Mouse (Mus musculus) heart, adult 2 months (tissue): ENCODE measurements at regions not wholly inside any gene's neighbourhood (a gene's known extent, or its start where the extent isn't known, plus 50 kb on each side); places are given as distances from the start of the nearest gene placed in this dataset.

Source experiments
- CTCF ChIP-seq: fragments of 200-600 bp; IDR thresholded peaks from 2 replicates; pipeline ENCODE4 v1.8.1; 2022; ENCODE audit warnings: antibody characterized with exemption, mild to moderate bottlenecking, moderate library complexity
- EP300 ChIP-seq: fragments of 200-500 bp; IDR thresholded peaks from 2 replicates; pipeline ENCODE4 v1.6.1; 2011; ENCODE audit warnings: low read depth, low read length, control low read depth; ENCODE audit not compliant: insufficient read depth
- POLR2A ChIP-seq: fragments of 200-500 bp; IDR thresholded peaks from 2 replicates; pipeline ENCODE4 v1.6.1; 2011; ENCODE audit warnings: mild to moderate bottlenecking, low read depth, low read length, control low read depth; ENCODE audit not compliant: insufficient read depth

DNA sequence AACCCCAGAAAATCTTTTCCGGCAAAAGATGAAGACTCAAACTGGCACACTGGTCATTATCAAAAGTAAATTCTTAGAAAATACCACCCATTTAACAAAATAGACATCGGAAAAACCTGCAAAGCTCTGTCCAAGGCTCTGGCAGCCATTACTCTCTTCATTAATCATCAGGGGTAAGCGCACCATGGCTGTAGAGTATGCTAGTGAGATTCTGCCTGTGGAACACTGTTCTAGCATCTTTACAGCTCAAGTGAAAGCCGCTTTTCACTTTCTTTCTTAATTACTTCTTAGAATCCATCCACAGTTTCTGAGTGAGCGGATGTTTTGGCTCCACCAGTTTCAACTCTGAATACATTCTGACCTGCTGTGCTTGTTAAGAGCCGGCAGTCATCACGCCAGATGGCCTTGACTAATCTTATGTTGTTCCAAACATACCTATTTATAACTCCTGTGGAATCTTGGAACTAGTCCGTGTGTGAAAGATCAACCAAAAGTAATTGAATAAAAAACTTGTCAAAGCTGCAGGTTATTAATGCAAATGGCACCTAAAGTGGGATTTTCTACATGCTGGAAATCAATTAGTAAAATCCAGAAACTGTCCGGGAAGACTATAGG is 387.8 kb downstream of the Lpin1 start:
- TF ChIP-seq EP300 (no peak), POLR2A (no peak), CTCF (no peak)
